8 mouse cellular contexts compared by ENCODE assay signal in the genomic region with DNA sequence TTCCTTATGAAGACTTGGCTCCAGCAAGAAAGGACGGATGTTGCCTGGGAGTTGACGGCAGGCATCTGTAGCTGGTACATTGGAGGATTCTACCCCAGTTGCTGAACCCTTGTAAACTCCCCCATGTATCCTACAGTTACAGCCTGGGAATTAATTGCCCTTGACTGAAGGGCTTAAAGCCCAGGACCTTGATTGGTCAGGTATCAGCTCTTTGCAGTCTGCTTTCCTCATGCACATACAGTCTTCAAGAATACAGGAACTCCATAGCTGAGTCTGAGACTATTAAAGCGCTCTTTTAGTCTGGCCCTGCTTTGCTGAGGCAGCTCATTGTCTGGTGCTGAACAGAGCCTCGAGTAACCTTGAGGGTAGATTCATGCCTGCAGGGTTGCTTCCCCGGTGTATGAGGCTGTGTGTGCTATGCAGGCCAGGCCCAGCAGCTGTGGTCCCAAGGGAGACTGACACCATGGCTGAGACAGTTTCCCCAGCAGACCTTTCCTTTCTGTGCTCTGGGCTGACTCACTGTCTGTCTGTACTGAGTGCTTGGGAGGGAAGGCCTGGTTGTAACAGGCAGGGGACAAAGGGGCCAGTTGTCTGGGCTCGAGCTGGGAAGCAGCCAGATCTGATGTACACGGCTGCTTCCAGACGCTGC. TPM values are rescaled to one million over a fixed set of nuclear protein-coding genes. Genes with fewer than 3 reads are reported as not detected.
A peak's percentile ranks its signal among the peaks of the same experiment; 100 is the strongest.
DNase-seq lines count a peak whose midpoint lies in the region.

No protein-coding gene starts in this region.

- peak; percentile 35 for DNase-seq in A20 (ENCODE audit: low read depth, low spot score)
- DNase-seq in NIH3T3 (ENCODE audit: low read depth): peak; percentile 61
- peak; percentile 61 for DNase-seq in gastrocnemius, postnatal 25 days
- DNase-seq in limb, embryonic 10.5 days (ENCODE audit: low spot score): no peak
- DNase-seq in ovary, postnatal 10 days (ENCODE audit: low spot score): no peak
- DNase-seq in cerebellum, adult 11-12 months: no peak
- DNase-seq in layer of hippocampus, postnatal 25 days (ENCODE audit: extremely low spot score in 1 of 2, low spot score in 1 of 2): no peak
- DNase-seq in c-Kit-positive CD71-positive TER-119-positive erythroid progenitor cells, embryonic 14.5 days (ENCODE audit: low spot score): no peak

- no peaks in the 10 kb centered on the region for H3K27me3 ChIP-seq in limb, embryonic 10.5 days (ENCODE audit: low read depth, poor library complexity, severe bottlenecking)

- peak overlapping the region; percentile 58 for H3K27ac ChIP-seq in limb, embryonic 10.5 days

- H3K9me3 ChIP-seq in limb, embryonic 10.5 days (replicated peaks): no peaks in the 10 kb centered on the region

- H3K36me3 ChIP-seq in limb, embryonic 10.5 days: peaks cover 39% of the 10 kb centered on the region

- 75% methylated on average over 8 of the region's 8 CpGs for WGBS in limb, embryonic 10.5 days

- no peak overlapping the region for H3K4me3 ChIP-seq in limb, embryonic 10.5 days

- peaks cover 5% of the 10 kb centered on the region; the same call in 1 of the 2 replicates for H3K4me1 ChIP-seq in limb, embryonic 10.5 days

RNA-seq across cellular contexts. Expression of gene Pepd, which starts 17.6 kb away (rescaled TPM):
- total RNA-seq in gastrocnemius, postnatal 25 days (2021): 10 to 100 TPM; 26.0 to 27.1 TPM
- 75.2 and 75.8 TPM in 2 replicates for polyA plus RNA-seq in limb, embryonic 10.5 days (2016; fragmentation: Nextera tagmentation; extraction: Ambion mirVana)
- total RNA-seq in layer of hippocampus, postnatal 25 days (2021): 10 to 100 TPM; 28.1 to 30.4 TPM

Comparison
In these comparisons a context has a peak if more than half of its experiments do, and no peak if none do; other contexts are left out.
1. DNase-seq: peak in A20 (single experiment), NIH3T3 (single experiment) and gastrocnemius, postnatal 25 days (single experiment); none in limb, embryonic 10.5 days (single experiment), ovary, postnatal 10 days (single experiment), cerebellum, adult 11-12 months (single experiment), layer of hippocampus, postnatal 25 days (0 of 2) and c-Kit-positive CD71-positive TER-119-positive erythroid progenitor cells, embryonic 14.5 days (single experiment).